Mouse (Mus musculus) MEL (cell line): ENCODE measurements around the gene Fancc. TPM values are rescaled to one million over a fixed set of nuclear protein-coding genes. Genes with fewer than 3 reads are reported as not detected.

Experiments
- DNase-seq: peaks from one replicate; pipeline ENCODE4 v3.0.0; 2011; ENCODE audit warnings: low read depth, low spot score
- H3K27ac ChIP-seq: 2 replicates; pipeline ENCODE4 v1.5.1; 2012; ENCODE audit warnings: low read depth, mild to moderate bottlenecking, control low read depth, low read length, moderate library complexity; ENCODE audit not compliant: control insufficient read depth
- H3K27me3 ChIP-seq, 2 experiments: fragments of 150-350 bp in 1 of 2; sonication (generic) in 1 of 2; 2 replicates each; pipeline ENCODE4 v1.6.1; 2012; ENCODE audit warnings: low read length in 2 of 2, mild to moderate bottlenecking in 2 of 2, improper control_type of control experiment in 1 of 2, moderate library complexity in 1 of 2; ENCODE audit not compliant: insufficient read depth in 2 of 2, control insufficient read depth in 1 of 2
- H3K36me3 ChIP-seq, 2 experiments: 2 replicates each; pipeline ENCODE4 v1.6.1; 2012 to 2014; ENCODE audit warnings: low read length in 2 of 2, improper control_type of control experiment in 1 of 2, inconsistent platforms in 1 of 2, mild to moderate bottlenecking in 1 of 2; ENCODE audit not compliant: insufficient read depth in 2 of 2, control insufficient read depth in 1 of 2
- H3K4me1 ChIP-seq, 2 experiments: fragments of 150-350 bp in 1 of 2; sonication (generic) in 1 of 2; 2 replicates each; pipeline ENCODE4 v1.6.1; 2012; ENCODE audit warnings: low read length in 2 of 2, improper control_type of control experiment in 1 of 2, mild to moderate bottlenecking in 1 of 2; ENCODE audit not compliant: insufficient read depth in 2 of 2, control insufficient read depth in 1 of 2
- H3K4me3 ChIP-seq, 2 experiments: fragments of 150-350 bp in 1 of 2; sonication (generic) in 1 of 2; 2 replicates each; pipeline ENCODE4 v1.5.1; 2012; ENCODE audit warnings: low read depth in 2 of 2, low read length in 2 of 2, mild to moderate bottlenecking in 2 of 2, moderate library complexity in 2 of 2, control low read depth in 1 of 2, improper control_type of control experiment in 1 of 2; ENCODE audit not compliant: control insufficient read depth in 1 of 2, insufficient read depth in 1 of 2
- H3K79me2 ChIP-seq: 2 replicates; pipeline ENCODE4 v1.6.1; 2012; ENCODE audit warnings: mild to moderate bottlenecking, low read length, moderate library complexity; ENCODE audit not compliant: control insufficient read depth, poor library complexity, insufficient read depth
- H3K9ac ChIP-seq: 2 replicates; pipeline ENCODE4 v1.6.1; 2012; ENCODE audit warnings: low read depth, mild to moderate bottlenecking, control low read depth, low read length, moderate library complexity; ENCODE audit not compliant: control insufficient read depth, poor library complexity, severe bottlenecking
- H3K9me3 ChIP-seq: fragments of 150-350 bp; sonication (generic); replicated peaks from 2 replicates; pipeline ENCODE4 v1.6.1; 2012; ENCODE audit warnings: mild to moderate bottlenecking, low read length, improper control_type of control experiment, moderate library complexity; ENCODE audit not compliant: insufficient read depth
- BHLHE40 ChIP-seq: IDR thresholded peaks from 2 replicates; pipeline ENCODE4 v1.6.1; 2012; ENCODE audit warnings: low read depth, mild to moderate bottlenecking, inconsistent platforms, low read length, improper control_type of control experiment, borderline replicate concordance
- CHD2 ChIP-seq: IDR thresholded peaks from 2 replicates; pipeline ENCODE4 v1.6.1; 2011; ENCODE audit warnings: low read length, improper control_type of control experiment
- E2F4 ChIP-seq: IDR thresholded peaks from 2 replicates; pipeline ENCODE4 v1.6.1; 2011; ENCODE audit warnings: low read depth, low read length, improper control_type of control experiment, borderline replicate concordance
- EP300 ChIP-seq, 2 experiments: IDR thresholded peaks; 2 replicates each; pipeline ENCODE4 v1.6.1; 2011; ENCODE audit warnings: improper control_type of control experiment in 2 of 2, low read length in 2 of 2, low read depth in 1 of 2, mild to moderate bottlenecking in 1 of 2
- ETS1 ChIP-seq: IDR thresholded peaks from 2 replicates; pipeline ENCODE4 v1.6.1; 2012; ENCODE audit warnings: low read depth, mild to moderate bottlenecking, inconsistent platforms, low read length, improper control_type of control experiment, moderate library complexity
- HCFC1 ChIP-seq: IDR thresholded peaks from 2 replicates; pipeline ENCODE4 v1.6.1; 2012; ENCODE audit warnings: low read depth, mild to moderate bottlenecking, inconsistent platforms, low read length, improper control_type of control experiment, moderate library complexity
- KAT2A ChIP-seq: conservative IDR thresholded peaks from 2 replicates; pipeline ENCODE4 v1.6.1; 2012; ENCODE audit warnings: low read depth, low read length, improper control_type of control experiment, inconsistent platforms
- MAFK ChIP-seq: IDR thresholded peaks from 2 replicates; pipeline ENCODE4 v1.6.1; 2011; ENCODE audit warnings: low read depth, mild to moderate bottlenecking, low read length, improper control_type of control experiment, borderline replicate concordance
- MAX ChIP-seq: IDR thresholded peaks from 2 replicates; pipeline ENCODE4 v1.6.1; 2011; ENCODE audit warnings: low read length, improper control_type of control experiment
- MEF2A ChIP-seq: IDR thresholded peaks from 2 replicates; pipeline ENCODE4 v1.6.1; 2014; ENCODE audit warnings: low read depth, mild to moderate bottlenecking, inconsistent platforms, low read length, improper control_type of control experiment; ENCODE audit not compliant: poor library complexity, insufficient replicate concordance, severe bottlenecking; ENCODE audit errors: extremely low read depth
- MXI1 ChIP-seq: IDR thresholded peaks from 2 replicates; pipeline ENCODE4 v1.6.1; 2011; ENCODE audit warnings: mild to moderate bottlenecking, low read depth, low read length, improper control_type of control experiment
- MYC ChIP-seq: IDR thresholded peaks from 2 replicates; pipeline ENCODE4 v1.6.1; 2011; ENCODE audit warnings: low read depth, mild to moderate bottlenecking, low read length, improper control_type of control experiment, moderate library complexity
- POLR2A ChIP-seq, 2 experiments: IDR thresholded peaks; 2 replicates each; pipeline ENCODE4 v1.6.1; 2011 to 2012; ENCODE audit warnings: low read length in 2 of 2, mild to moderate bottlenecking in 2 of 2, control low read depth in 1 of 2, improper control_type of control experiment in 1 of 2, low read depth in 1 of 2, moderate library complexity in 1 of 2; ENCODE audit not compliant: control insufficient read depth in 1 of 2, insufficient read depth in 1 of 2, poor library complexity in 1 of 2
- POLR2AphosphoS2 ChIP-seq: IDR thresholded peaks from 2 replicates; pipeline ENCODE4 v1.6.1; 2011; ENCODE audit warnings: low read length, improper control_type of control experiment
- POLR2AphosphoS5 ChIP-seq: IDR thresholded peaks from 2 replicates; pipeline ENCODE4 v1.6.1; 2012; ENCODE audit warnings: low read depth, borderline replicate concordance, mild to moderate bottlenecking, inconsistent platforms, low read length, moderate library complexity, mixed read lengths
- RCOR1 ChIP-seq: IDR thresholded peaks from 2 replicates; pipeline ENCODE4 v1.6.1; 2012; ENCODE audit warnings: low read depth, mild to moderate bottlenecking, inconsistent platforms, low read length, improper control_type of control experiment
- SIN3A ChIP-seq: IDR thresholded peaks from 2 replicates; pipeline ENCODE4 v1.6.1; 2012; ENCODE audit warnings: low read length, improper control_type of control experiment, inconsistent platforms
- SMC3 ChIP-seq: IDR thresholded peaks from 2 replicates; pipeline ENCODE4 v1.6.1; 2011; ENCODE audit warnings: low read depth, low read length, improper control_type of control experiment
- TAL1 ChIP-seq: IDR thresholded peaks from 2 replicates; pipeline ENCODE4 v1.6.1; 2012; ENCODE audit warnings: mild to moderate bottlenecking, inconsistent platforms, low read length, moderate library complexity, mixed read lengths
- TCF12 ChIP-seq: IDR thresholded peaks from 2 replicates; pipeline ENCODE4 v1.6.1; 2014; ENCODE audit warnings: low read depth, mild to moderate bottlenecking, inconsistent platforms, low read length, improper control_type of control experiment, moderate library complexity
- USF1 ChIP-seq: IDR thresholded peaks from 2 replicates; pipeline ENCODE4 v1.6.1; 2014; ENCODE audit warnings: low read depth, mild to moderate bottlenecking, inconsistent platforms, low read length, improper control_type of control experiment, moderate library complexity
- ZC3H11A ChIP-seq: IDR thresholded peaks from 2 replicates; pipeline ENCODE4 v1.6.1; 2012; ENCODE audit warnings: low read depth, mild to moderate bottlenecking, inconsistent platforms, low read length, improper control_type of control experiment
- ZKSCAN1 ChIP-seq: IDR thresholded peaks from 2 replicates; pipeline ENCODE4 v1.6.1; 2012; ENCODE audit warnings: low read depth, mild to moderate bottlenecking, inconsistent platforms, low read length, improper control_type of control experiment, moderate library complexity
- ZNF384 ChIP-seq: IDR thresholded peaks from 2 replicates; pipeline ENCODE4 v1.6.1; 2012; ENCODE audit warnings: low read depth, mild to moderate bottlenecking, inconsistent platforms, low read length, improper control_type of control experiment
- polyA plus RNA-seq, 2 experiments: library from polyadenylated mRNA; stranded (reverse) in 1 of 2; unstranded in 1 of 2; fragments of >175 nt in 1 of 2; fragments of >200 nt in 1 of 2; gene quantifications; 2 replicates each; pipeline versions ENCODE4 v1.2.1 to v1.2.4; 2012; ENCODE audit warnings: low replicate concordance in 2 of 2, low read depth in 1 of 2; ENCODE audit not compliant: insufficient read length in 2 of 2, insufficient read depth in 1 of 2, missing spikeins in 1 of 2
- total RNA-seq: library from RNA; depleted of rRNA; stranded (reverse); fragments of 300-350 nt; gene quantifications from 2 replicates; pipeline ENCODE4 v1.2.3, GENCODE M21; 2012

Gene Fancc
- total and polyA plus RNA-seq, 3 experiments = 4.0 to 5.5 TPM; not detected in 1

DNA sequence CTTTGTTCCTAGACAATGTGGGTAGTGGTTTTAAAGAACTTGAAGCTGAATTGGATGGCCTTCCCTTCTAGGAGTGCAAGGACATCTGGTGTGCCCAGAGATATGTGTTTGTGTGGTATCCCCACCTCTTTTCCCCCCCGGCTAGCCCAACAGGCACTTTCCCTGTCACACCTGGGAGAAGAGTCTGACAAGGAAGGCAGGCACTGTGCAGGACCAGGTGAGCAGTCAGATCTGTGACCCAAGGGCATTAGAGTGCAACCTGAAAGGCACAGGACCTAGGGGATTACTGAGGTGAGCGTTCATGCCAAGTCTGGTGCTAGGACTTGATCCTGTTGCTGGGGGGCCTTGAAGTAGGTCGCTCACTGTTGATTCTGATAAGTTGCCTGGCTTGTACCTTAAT lies 255.4 kb downstream of the Fancc start:
- no peak for DNase-seq
- Histone ChIP-seq H3K9me3 (no peaks in the 10 kb centered on the region), H3K4me3 (no peak overlapping the region), H3K79me2 (peaks cover 6% of the 10 kb centered on the region), H3K27me3 (no peaks in the 10 kb centered on the region), H3K27ac (no peak overlapping the region), H3K4me1 (peaks cover under 1 to 4% of the 10 kb centered on the region in 2 experiments; a peak in 2 of 4 replicates), H3K36me3 (peaks cover 0 to 4% of the 10 kb centered on the region in 2 experiments; a peak in 1 of 4 replicates), H3K9ac (no peak overlapping the region)
- no peak for TF ChIP-seq ZKSCAN1
- no peak for TF ChIP-seq MAX
- TF ChIP-seq MEF2A = no peak
- TF ChIP-seq POLR2AphosphoS2 = no peak
- no peak for TF ChIP-seq SIN3A
- TF ChIP-seq USF1 = no peak
- no peak for TF ChIP-seq TAL1
- no peak for TF ChIP-seq ZC3H11A
- no peak for TF ChIP-seq BHLHE40
- no peak for TF ChIP-seq E2F4
- TF ChIP-seq KAT2A = no peak
- no peak for TF ChIP-seq EP300 (IDR thresholded peaks at IDR 0.05; ENCODE audit: low read depth in 1 of 2, low read length in 2 of 2)
- TF ChIP-seq TCF12 = no peak
- no peak for TF ChIP-seq CHD2
- TF ChIP-seq POLR2A (IDR thresholded peaks at IDR 0.05; ENCODE audit: control insufficient read depth in 1 of 2, insufficient read depth in 1 of 2, low read depth in 1 of 2, low read length in 2 of 2, poor library complexity in 1 of 2) = no peak
- TF ChIP-seq ETS1 = no peak
- no peak for TF ChIP-seq MYC

DNA sequence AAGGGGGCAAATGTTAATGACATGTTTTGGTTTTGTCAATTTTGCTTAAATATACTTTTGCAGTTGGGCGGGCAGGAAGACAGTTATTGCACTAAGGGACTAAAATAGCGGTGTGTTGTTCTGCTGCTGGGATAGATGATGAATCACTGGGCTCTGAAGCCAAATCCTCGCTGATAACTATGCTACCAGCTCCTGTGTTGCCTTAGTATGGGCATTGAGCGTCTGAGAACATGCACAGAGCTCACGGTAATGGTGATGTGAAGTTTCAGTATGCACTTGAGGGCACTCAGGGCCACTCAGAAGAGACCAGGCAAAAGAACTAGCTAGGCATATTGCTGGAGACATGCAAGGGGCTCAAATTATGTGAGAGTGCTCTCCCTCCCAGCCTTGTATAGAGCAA lies 256.2 kb downstream of the Fancc start:
- DNase-seq = peak; percentile 61
- H3K9ac ChIP-seq = peak overlapping the region; percentile 91
- H3K4me1 ChIP-seq = peaks cover 4 to 7% of the 10 kb centered on the region in 2 experiments; a peak in 2 of 4 replicates
- H3K4me3 ChIP-seq = peak overlapping the region; percentile 91 to 99
- peaks cover 0 to 8% of the 10 kb centered on the region in 2 experiments; a peak in 2 of 4 replicates for H3K36me3 ChIP-seq
- no peaks in the 10 kb centered on the region for H3K27me3 ChIP-seq
- TF ChIP-seq RCOR1 (no peak), HCFC1 (no peak), MXI1 (no peak), BHLHE40 (no peak), EP300 (IDR thresholded peaks at IDR 0.05; ENCODE audit: low read depth in 1 of 2, low read length in 2 of 2) (no peak), MAFK (no peak), TCF12 (no peak), ZNF384 (no peak), POLR2AphosphoS5 (no peak), TAL1 (no peak), ZC3H11A (no peak), CHD2 (no peak), SMC3 (no peak), POLR2A (IDR thresholded peaks at IDR 0.05; ENCODE audit: control insufficient read depth in 1 of 2, insufficient read depth in 1 of 2, low read depth in 1 of 2, low read length in 2 of 2, poor library complexity in 1 of 2) (no peak), ETS1 (no peak)
- peaks cover 6% of the 10 kb centered on the region for H3K79me2 ChIP-seq
- peak overlapping the region; percentile 83 for H3K27ac ChIP-seq
- H3K9me3 ChIP-seq = no peaks in the 10 kb centered on the region
